Mouse (Mus musculus): ENCODE results near the gene Rnf6.

GRCm38 (mm10) chr5:146223786-146224185 lies 2.4 kb upstream of the Rnf6 start:
- TF ChIP-seq CTCF (IDR thresholded peaks at IDR 0.05) (no peak), EP300 (IDR thresholded peaks at IDR 0.05) (no peak)

Data from lung, postnatal 0 days (tissue).